In the genomic region with DNA sequence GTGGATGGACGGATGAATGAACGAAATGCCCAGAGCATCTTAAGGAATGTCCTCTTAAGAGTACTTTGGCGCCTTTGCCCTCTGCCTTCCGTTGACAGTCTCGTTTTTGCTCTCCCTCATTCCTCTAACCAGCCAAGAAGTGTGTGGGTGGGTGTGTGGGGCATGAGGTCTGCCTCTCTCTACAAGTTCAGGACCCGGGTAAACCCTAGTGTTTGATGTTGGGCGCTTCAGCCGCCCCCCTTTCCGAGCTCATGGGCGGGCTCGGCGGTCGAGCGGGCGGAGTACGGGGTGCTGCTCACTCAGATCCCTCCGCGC, we compare ENCODE assay signal across 8 mouse cellular contexts. TPM values are rescaled to one million over a fixed set of nuclear protein-coding genes. Genes with fewer than 3 reads are reported as not detected.
A peak's percentile ranks its signal among the peaks of the same experiment; 100 is the strongest.
DNase-seq lines count a peak whose midpoint lies in the region; ATAC-seq lines count a peak whose summit lies in the region.

No protein-coding gene starts in this region.

- DNase-seq in heart, postnatal 25 days (ENCODE audit: low spot score), result no peak
- DNase-seq in WW6 (ENCODE audit: low read depth, low spot score), result peak; percentile 7
- no peak for DNase-seq in hindbrain, embryonic 11.5 days (ENCODE audit: low spot score)
- no peak for DNase-seq in midbrain, embryonic 10.5 days (ENCODE audit: low spot score)
- DNase-seq in cerebellum, postnatal 36 days, result no peak
- DNase-seq in gastrocnemius, adult 8-10 months (ENCODE audit: low spot score in 2 of 2), result no peak
- DNase-seq in spleen, adult 12 weeks (ENCODE audit: low spot score), result no peak

- no peaks in the 10 kb centered on the region for H3K27me3 ChIP-seq in heart, embryonic 15.5 days
- H3K27me3 ChIP-seq in hindbrain, embryonic 11.5 days (ENCODE audit: control insufficient read depth, insufficient read depth, low read length), result no peaks in the 10 kb centered on the region
- H3K27me3 ChIP-seq in midbrain, embryonic 10.5 days (ENCODE audit: low read depth, poor library complexity, severe bottlenecking), result peaks cover 18% of the 10 kb centered on the region

- H3K4me2 ChIP-seq in heart, embryonic 15.5 days, result peak overlapping the region; percentile 83
- H3K4me2 ChIP-seq in hindbrain, embryonic 11.5 days (replicated peaks; ENCODE audit: low read depth, low read length), result peak overlapping the region; percentile 79

- H3K27ac ChIP-seq in heart, embryonic 15.5 days, result no peak overlapping the region; the same call in 1 of the 2 replicates
- peak overlapping the region; percentile 80; the same call in 1 of the 2 replicates for H3K27ac ChIP-seq in hindbrain, embryonic 11.5 days (ENCODE audit: low read depth, low read length)
- H3K27ac ChIP-seq in midbrain, embryonic 10.5 days (replicated peaks), result peak overlapping the region; percentile 96

- intact Hi-C loops in heart, postnatal 25 days (cut with DNase I), result loop anchor here (10.0 kb wide), 2 partner anchors 92 to 248 kb away; no protein-coding TSS in a partner anchor

- no peaks in the 10 kb centered on the region for H3K9me3 ChIP-seq in heart, embryonic 15.5 days (replicated peaks)
- no peaks in the 10 kb centered on the region for H3K9me3 ChIP-seq in hindbrain, embryonic 11.5 days (ENCODE audit: control insufficient read depth, low read length)
- no peaks in the 10 kb centered on the region for H3K9me3 ChIP-seq in midbrain, embryonic 10.5 days (replicated peaks)

- no peak for ATAC-seq in heart, embryonic 15.5 days (replicated peaks; ENCODE audit: insufficient number of reproducible peaks, insufficient read depth, low FRiP score, low read depth)
- no peak; the same call in 1 of the 2 replicates for ATAC-seq in hindbrain, embryonic 11.5 days (ENCODE audit: low FRiP score)

- H3K36me3 ChIP-seq in heart, embryonic 15.5 days, result no peaks in the 10 kb centered on the region
- no peaks in the 10 kb centered on the region for H3K36me3 ChIP-seq in hindbrain, embryonic 11.5 days (ENCODE audit: control insufficient read depth, insufficient read depth, low read length)
- no peaks in the 10 kb centered on the region for H3K36me3 ChIP-seq in midbrain, embryonic 10.5 days

- WGBS in heart, embryonic 15.5 days, result under 1% methylated on average over 18 of the region's 18 CpGs
- WGBS in hindbrain, embryonic 11.5 days, result under 1% methylated on average over 18 of the region's 18 CpGs
- WGBS in midbrain, embryonic 10.5 days, result 2% methylated on average over 18 of the region's 18 CpGs

- peak overlapping the region; percentile 67 for H3K9ac ChIP-seq in heart, embryonic 15.5 days
- H3K9ac ChIP-seq in hindbrain, embryonic 11.5 days (ENCODE audit: low read depth, low read length), result peak overlapping the region; percentile 28; the same call in 1 of the 2 replicates

- peaks cover 38% of the 10 kb centered on the region for H3K4me1 ChIP-seq in heart, embryonic 15.5 days (replicated peaks)
- no peaks in the 10 kb centered on the region for H3K4me1 ChIP-seq in hindbrain, embryonic 11.5 days (replicated peaks; ENCODE audit: control insufficient read depth, insufficient read depth, low read length)
- H3K4me1 ChIP-seq in midbrain, embryonic 10.5 days, result peaks cover 69% of the 10 kb centered on the region

- H3K4me3 ChIP-seq in heart, embryonic 15.5 days, result peak overlapping the region; percentile 86
- H3K4me3 ChIP-seq in hindbrain, embryonic 11.5 days (ENCODE audit: low read depth, low read length), result peak overlapping the region; percentile 89
- H3K4me3 ChIP-seq in midbrain, embryonic 10.5 days, result peak overlapping the region; percentile 94

RNA-seq across cellular contexts. Expression of a gene that starts 0.3 kb away (rescaled TPM):
- polyA plus RNA-seq in heart, embryonic 15.5 days (2015; fragmentation: Nextera tagmentation; extraction: Ambion mirVana), result 11.5 and 15.7 TPM in 2 replicates
- 10 to 100 TPM; 19.3 to 19.5 TPM for total RNA-seq in heart, postnatal 25 days (2021)
- 16.7 and 20.8 TPM in 2 replicates for polyA plus RNA-seq in hindbrain, embryonic 11.5 days (2014; fragmentation: Nextera tagmentation; extraction: Ambion mirVana)
- 16.1 and 16.6 TPM in 2 replicates for polyA plus RNA-seq in midbrain, embryonic 10.5 days (2016; fragmentation: Nextera tagmentation; extraction: Ambion mirVana)
- total RNA-seq in gastrocnemius, adult 8-10 months (2022), result 1 to 10 TPM; 5.6 to 7.9 (median 6.9) TPM
